Mouse (Mus musculus) heart, embryonic 13.5 days (tissue): Measurements from ENCODE around the gene Cxcl5. TPM values are rescaled to one million over a fixed set of nuclear protein-coding genes. Genes with fewer than 3 reads are reported as not detected.

Experiments used
- microRNA-seq: library from miRNA; unstranded; fragments of <30 nt; microRNA quantifications from one replicate; pipeline ENCODE4, GENCODE M21; 2016
- polyA plus RNA-seq: library from polyadenylated mRNA; unstranded; fragments of >200 nt; fragmentation: Nextera tagmentation; extraction: Ambion mirVana; gene quantifications from 2 replicates; pipeline ENCODE4 v1.2.1, GENCODE M21; 2015

Cxcl5 gene
- polyA plus RNA-seq, 1 experiment from 2014 or later: 0.17 TPM

Small RNA genes lying within 50 kb of the gene (microRNA-seq; reads per million reads assigned to microRNA genes)
- not detected for gene Gm24322

Other genes with a start within 250 kb of the Cxcl5 start
- gene Afm, start 240.4 kb upstream of the Cxcl5 start, polyA plus RNA-seq: 0.13 and 0.46 TPM in 2 replicates
- not detected in 2 replicates for gene 5830473C10Rik, start 198.3 kb upstream of the Cxcl5 start, polyA plus RNA-seq
- gene Rassf6, start 118.7 kb upstream of the Cxcl5 start, polyA plus RNA-seq: 0.43 and 0.71 TPM in 2 replicates
- 6.1 and 9.9 TPM in 2 replicates for gene Ppbp, start 9.2 kb downstream of the Cxcl5 start, polyA plus RNA-seq
- 57.8 and 63.4 TPM in 2 replicates for gene Pf4, start 13.1 kb downstream of the Cxcl5 start, polyA plus RNA-seq
- gene Cxcl3, start 26.7 kb downstream of the Cxcl5 start, polyA plus RNA-seq: not detected in 2 replicates
- gene Cxcl15, start 35.2 kb downstream of the Cxcl5 start, polyA plus RNA-seq: 0.52 and 0.56 TPM in 2 replicates
- 0.45 and 0.69 TPM in 2 replicates for gene Cxcl1, start 131.9 kb downstream of the Cxcl5 start, polyA plus RNA-seq
- not detected in 2 replicates for gene Cxcl2, start 144.5 kb downstream of the Cxcl5 start, polyA plus RNA-seq
- gene Mthfd2l, start 171.8 kb downstream of the Cxcl5 start, polyA plus RNA-seq: 28.1 and 31.3 TPM in 2 replicates